Mouse (Mus musculus) midbrain, embryonic 16.5 days (tissue): Measurements from ENCODE around the gene Olfr458. TPM values are rescaled to one million over a fixed set of nuclear protein-coding genes. Genes with fewer than 3 reads are reported as not detected.

Source experiments
- ATAC-seq: fragments of 200-750 bp; cut with Nextera tagmentation; 2 replicates; pipeline ENCODE4 v1.8.0; 2017; ENCODE audit warnings: moderate TSS enrichment
- H3K27ac ChIP-seq: fragments of 300-500 bp; sonication (generic); 2 replicates; pipeline ENCODE4 v1.5.1; 2014; ENCODE audit warnings: mild to moderate bottlenecking, low read length, mixed read lengths
- H3K27me3 ChIP-seq: fragments of 300-500 bp; sonication (generic); 2 replicates; pipeline ENCODE4 v1.6.1; 2014; ENCODE audit warnings: low read depth, low read length, mixed read lengths; ENCODE audit not compliant: control insufficient read depth, insufficient read depth
- H3K36me3 ChIP-seq: fragments of 300-500 bp; sonication (generic); 2 replicates; pipeline ENCODE4 v1.6.1; 2014; ENCODE audit warnings: mild to moderate bottlenecking, low read length, moderate library complexity, mixed read lengths; ENCODE audit not compliant: control insufficient read depth, insufficient read depth
- H3K4me1 ChIP-seq: fragments of 300-500 bp; sonication (generic); 2 replicates; pipeline ENCODE4 v1.6.1; 2014; ENCODE audit warnings: mild to moderate bottlenecking, low read length, mixed read lengths; ENCODE audit not compliant: control insufficient read depth, insufficient read depth
- H3K4me2 ChIP-seq: fragments of 300-500 bp; sonication (generic); 2 replicates; pipeline ENCODE4 v1.6.1; 2014; ENCODE audit warnings: mild to moderate bottlenecking, low read length, mixed read lengths
- H3K4me3 ChIP-seq: fragments of 300-500 bp; sonication (generic); 2 replicates; pipeline ENCODE4 v1.5.1; 2014; ENCODE audit warnings: low read depth, mild to moderate bottlenecking, low read length, moderate library complexity, mixed read lengths
- H3K9ac ChIP-seq: fragments of 300-500 bp; sonication (generic); 2 replicates; pipeline ENCODE4 v1.6.1; 2014; ENCODE audit warnings: low read depth, low read length, mixed read lengths
- H3K9me3 ChIP-seq: fragments of 300-500 bp; sonication (generic); replicated peaks from 2 replicates; pipeline ENCODE4 v1.6.1; 2014; ENCODE audit warnings: mild to moderate bottlenecking, low read length, mixed read lengths; ENCODE audit not compliant: control insufficient read depth, poor library complexity, severe bottlenecking
- WGBS: fragments of 180-500 bp; shearing (Covaris S2); extraction: QIAGEN DNeasy Blood & Tissue Kit; methylation state at CpG from one replicate; pipeline ENCODE4 v1.1.7; 2014; 5-methylcytosine and 5-hydroxymethylcytosine counted together
- polyA plus RNA-seq: library from polyadenylated mRNA; unstranded; fragments of >200 nt; fragmentation: Nextera tagmentation; extraction: Ambion mirVana; gene quantifications from 2 replicates; pipeline ENCODE4 v1.2.1, GENCODE M21; 2015

Gene Olfr458
- polyA plus RNA-seq, 1 experiment from 2014 or later, result not detected

DNA sequence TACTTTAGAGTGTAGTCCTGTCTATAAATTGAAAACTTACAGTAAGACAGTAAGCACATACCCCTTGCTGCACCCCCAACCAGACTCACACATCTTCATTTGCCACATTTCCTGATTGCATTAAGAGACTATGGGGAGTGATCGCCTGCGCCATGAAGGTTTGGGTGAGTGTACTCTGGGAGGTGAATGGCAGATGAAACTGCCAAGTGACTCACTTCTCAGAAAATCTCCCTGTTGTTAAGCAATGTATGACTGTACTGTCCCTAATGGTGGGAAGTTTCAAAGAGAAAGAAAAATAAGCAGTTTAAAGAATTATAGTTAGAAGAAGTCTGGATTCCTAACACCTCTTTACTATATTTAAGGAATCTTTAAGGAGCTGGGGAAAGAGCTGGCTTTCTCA is 45.6 kb downstream of the Olfr458 start:
- H3K4me3 ChIP-seq, result no peak overlapping the region
- ATAC-seq, result no peak
- no peaks in the 10 kb centered on the region for H3K36me3 ChIP-seq
- H3K4me2 ChIP-seq, result no peak overlapping the region
- no peak overlapping the region for H3K27ac ChIP-seq
- H3K27me3 ChIP-seq, result no peaks in the 10 kb centered on the region
- H3K9ac ChIP-seq, result no peak overlapping the region
- WGBS, result 94% methylated on average over 2 of the region's 2 CpGs
- H3K4me1 ChIP-seq, result no peaks in the 10 kb centered on the region
- no peaks in the 10 kb centered on the region for H3K9me3 ChIP-seq

Other genes starting within 250 kb of the Olfr458 start
- gene Tas2r144, start 249.9 kb downstream of the Olfr458 start, polyA plus RNA-seq, result not detected in 2 replicates
- gene Gstk1, start 219.3 kb downstream of the Olfr458 start, polyA plus RNA-seq, result 8.5 and 9.9 TPM in 2 replicates
- gene Tmem139, start 203.2 kb downstream of the Olfr458 start, polyA plus RNA-seq, result not detected in 2 replicates
- 36.3 and 40.5 TPM in 2 replicates for gene Casp2, start 200.2 kb downstream of the Olfr458 start, polyA plus RNA-seq
- 1.3 and 1.5 TPM in 2 replicates for gene Clcn1, start 178.5 kb downstream of the Olfr458 start, polyA plus RNA-seq
- gene Fam131b, start 140.6 kb downstream of the Olfr458 start, polyA plus RNA-seq, result 7.8 and 8.4 TPM in 2 replicates
- gene Zyx, start 115.6 kb downstream of the Olfr458 start, polyA plus RNA-seq, result 55.1 and 56.5 TPM in 2 replicates
- 0.47 and 0.94 TPM in 2 replicates for gene Epha1, start 91.9 kb downstream of the Olfr458 start, polyA plus RNA-seq
- not detected in 2 replicates for gene Tas2r143, start 65.0 kb downstream of the Olfr458 start, polyA plus RNA-seq
- gene Tas2r135, start 59.8 kb downstream of the Olfr458 start, polyA plus RNA-seq, result not detected in 2 replicates
- gene Tas2r126, start 30.7 kb downstream of the Olfr458 start, polyA plus RNA-seq, result not detected in 2 replicates
- not detected in 2 replicates for gene Olfr457, start 11.1 kb upstream of the Olfr458 start, polyA plus RNA-seq
- gene Olfr456, start 22.0 kb upstream of the Olfr458 start, polyA plus RNA-seq, result not detected in 2 replicates
- not detected in 2 replicates for gene Olfr455, start 82.4 kb upstream of the Olfr458 start, polyA plus RNA-seq
- gene Tcaf3, start 132.5 kb upstream of the Olfr458 start, polyA plus RNA-seq, result not detected in 2 replicates
- 1.8 and 2.2 TPM in 2 replicates for gene Tcaf2, start 180.1 kb upstream of the Olfr458 start, polyA plus RNA-seq
- 233 and 247 TPM in 2 replicates for gene Tcaf1, start 244.9 kb upstream of the Olfr458 start, polyA plus RNA-seq